Mouse (Mus musculus) heart, adult 2 months (tissue): Measurements from ENCODE around the gene Rtl1.

Experiments
- CTCF ChIP-seq: fragments of 200-600 bp; IDR thresholded peaks from 2 replicates; pipeline ENCODE4 v1.8.1; 2022; ENCODE audit warnings: antibody characterized with exemption, mild to moderate bottlenecking, moderate library complexity
- EP300 ChIP-seq: fragments of 200-500 bp; IDR thresholded peaks from 2 replicates; pipeline ENCODE4 v1.6.1; 2011; ENCODE audit warnings: low read depth, low read length, control low read depth; ENCODE audit not compliant: insufficient read depth

GRCm38 (mm10) chr12:109617126-109617525, 17.0 kb upstream of the Rtl1 start:
- TF ChIP-seq CTCF: no peak
- TF ChIP-seq EP300: no peak
